Mouse (Mus musculus) spleen, adult 18-20 months (tissue): ENCODE data around the gene Cpxm2.

Source experiments
- DNase-seq, 2 experiments: peaks; one replicate each; pipeline ENCODE4 v3.0.0; 2022; ENCODE audit warnings: mixed read lengths in 2 of 2

Gene Cpxm2

DNA sequence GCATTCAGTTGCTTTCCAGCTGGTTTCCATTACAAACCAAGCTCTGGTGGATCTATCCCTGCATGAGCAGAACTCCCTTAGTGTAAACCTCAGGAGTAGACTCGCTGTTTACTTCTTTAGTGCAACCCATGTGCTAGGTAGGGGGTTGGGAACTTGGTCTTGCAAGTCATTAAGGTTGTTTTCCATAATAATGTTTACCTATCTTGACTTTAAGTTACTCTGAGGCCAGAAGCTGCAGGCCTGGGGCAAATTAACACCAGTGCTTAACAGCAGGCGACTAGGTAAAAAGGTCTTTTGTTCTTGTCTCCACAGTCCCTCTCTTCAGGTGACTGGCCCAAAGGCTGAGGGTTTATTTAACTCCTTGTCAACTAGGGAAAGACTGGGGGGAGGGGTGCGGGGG lies 139.3 kb downstream of the Cpxm2 start:
- no peak for DNase-seq

DNA sequence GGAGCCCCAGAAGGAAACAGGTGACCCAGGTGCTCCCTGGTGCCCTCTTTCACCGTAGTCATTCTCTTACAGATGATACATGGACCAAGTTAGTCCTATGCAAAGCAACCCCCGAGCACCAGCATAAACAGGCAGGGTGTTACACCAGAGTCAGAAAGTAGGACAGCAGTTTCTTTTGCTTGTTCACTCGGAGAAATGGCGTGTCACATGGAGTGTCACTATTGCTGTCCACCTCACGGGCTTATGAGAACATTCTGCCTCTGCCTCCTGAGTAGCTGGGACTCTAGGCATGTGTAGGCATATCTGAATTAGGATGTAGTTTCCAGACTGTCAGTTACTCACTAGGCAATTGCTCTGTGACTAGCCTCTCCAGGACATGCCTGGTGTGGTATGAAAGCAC lies 140.6 kb downstream of the Cpxm2 start:
- no peak for DNase-seq

DNA sequence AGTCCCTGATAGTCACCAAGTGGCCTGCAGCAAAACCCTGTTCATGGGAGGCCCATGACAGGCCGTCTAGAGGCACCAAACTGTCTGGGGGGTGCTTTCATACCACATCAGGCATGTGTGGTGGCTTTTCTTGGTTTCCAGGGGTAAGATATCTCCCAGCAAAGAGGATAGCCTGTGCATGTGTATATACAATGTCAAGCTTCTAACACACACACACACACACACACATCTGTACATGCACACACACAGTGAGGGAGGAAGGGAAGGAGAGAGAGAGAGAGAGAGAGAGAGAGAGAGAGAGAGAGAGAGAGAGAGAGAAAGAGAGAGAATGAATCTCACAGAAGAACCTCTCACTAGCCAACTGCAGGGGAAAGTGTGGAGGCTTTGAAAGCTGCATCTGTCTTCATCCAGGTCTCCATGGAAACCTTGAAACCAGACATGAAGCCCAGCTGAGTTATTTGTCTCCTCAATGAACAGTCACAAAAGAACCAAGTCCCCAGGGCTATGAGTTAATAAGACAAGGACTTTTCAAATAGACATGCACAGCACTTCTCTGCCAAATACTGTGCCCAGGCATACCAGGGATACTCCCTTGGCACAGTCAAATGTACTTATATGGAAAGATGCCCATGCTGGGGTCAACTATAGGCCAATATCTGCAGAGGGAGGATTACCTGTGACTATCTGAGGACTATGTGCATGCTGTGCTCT lies 141.4 kb downstream of the Cpxm2 start:
- DNase-seq, result no peak

DNA sequence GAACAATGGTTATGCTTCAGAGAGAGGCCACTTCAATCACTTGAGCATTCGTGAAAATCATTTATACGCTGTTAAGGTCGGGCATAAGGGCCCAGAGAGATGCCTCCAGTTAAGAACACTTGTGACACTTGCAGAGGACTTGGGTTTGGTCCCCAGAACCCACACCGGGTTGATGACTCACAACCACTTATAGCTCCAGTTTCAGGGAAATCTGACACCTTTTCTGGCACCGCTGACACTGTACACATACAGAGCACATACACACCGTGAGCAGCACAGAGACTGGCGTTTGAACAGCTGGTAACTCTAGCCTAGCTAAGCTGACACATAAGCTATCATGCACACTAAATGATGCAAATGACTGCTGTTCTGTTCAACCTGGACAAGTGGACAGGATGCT lies 145.5 kb downstream of the Cpxm2 start:
- DNase-seq, result no peak

DNA sequence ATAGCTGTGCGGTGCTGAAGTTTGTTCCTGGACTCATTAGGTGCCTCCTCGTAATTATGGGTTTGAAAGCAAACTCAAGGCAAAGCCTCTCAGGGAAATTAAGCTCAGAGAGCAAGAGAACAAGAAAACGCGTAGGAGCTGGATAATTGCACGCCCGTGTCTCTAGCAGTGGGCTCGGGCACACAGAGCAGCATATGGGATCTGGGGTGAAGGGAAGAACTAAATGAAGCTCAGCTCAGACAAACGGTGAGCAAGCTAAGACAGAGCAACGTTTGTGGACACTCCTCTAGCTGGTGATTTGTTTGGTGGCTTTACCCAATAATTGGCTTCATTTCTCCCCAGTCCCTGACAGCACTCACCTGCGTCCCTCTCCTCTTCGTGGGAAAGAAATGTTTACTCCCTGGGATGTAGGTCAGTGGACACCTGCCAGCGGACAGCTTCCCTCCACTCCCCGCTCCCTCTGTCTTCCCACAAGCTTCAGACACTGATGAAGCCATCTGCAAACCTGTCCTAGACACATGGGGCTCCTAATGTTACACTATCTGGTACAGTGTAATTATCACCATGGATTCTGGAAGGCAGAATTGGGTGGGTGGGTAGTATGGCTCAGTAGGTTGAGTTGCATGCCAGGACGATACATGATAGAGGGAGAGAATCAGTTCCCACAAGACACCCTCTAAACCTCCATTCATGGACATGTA lies 148.4 kb downstream of the Cpxm2 start:
- DNase-seq, result no peak

DNA sequence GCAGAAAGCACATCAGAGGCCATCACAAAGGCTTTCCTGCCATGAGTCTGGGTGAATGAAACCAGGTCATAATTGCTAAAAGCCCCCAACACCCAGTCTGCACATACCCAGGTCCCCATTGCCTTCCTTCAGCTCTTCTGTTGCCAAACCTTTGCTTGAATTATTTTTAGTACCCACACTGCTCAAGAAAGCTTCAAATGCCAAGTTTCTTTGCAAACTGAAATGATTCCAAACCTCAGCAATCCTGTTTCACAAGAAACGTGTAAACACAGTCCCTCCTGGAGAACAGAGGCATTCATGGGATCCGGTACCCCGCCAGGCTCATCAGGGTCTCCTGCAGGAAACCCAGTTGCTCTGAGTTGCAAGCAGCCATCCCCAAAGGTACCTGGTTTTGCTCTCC lies 161.7 kb downstream of the Cpxm2 start:
- no peak for DNase-seq

DNA sequence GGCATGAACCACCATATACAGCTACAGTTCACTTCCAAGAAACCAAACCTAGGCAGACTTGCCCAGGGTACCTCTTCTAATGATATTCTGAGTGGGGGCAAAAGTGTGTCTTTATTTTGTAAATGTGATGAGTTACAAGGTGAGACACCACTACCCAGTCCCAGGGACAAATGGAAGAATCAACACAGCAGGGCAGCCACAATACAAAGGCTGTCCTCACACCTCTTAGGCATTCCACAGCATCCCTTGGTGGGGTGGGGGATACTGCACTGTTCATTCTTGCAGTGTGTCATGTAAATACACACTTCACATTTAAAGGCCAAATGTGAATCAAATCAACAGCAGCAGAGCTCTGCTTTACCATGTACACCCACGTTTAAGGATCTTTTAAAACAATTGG lies 162.3 kb downstream of the Cpxm2 start:
- DNase-seq, result no peak

DNA sequence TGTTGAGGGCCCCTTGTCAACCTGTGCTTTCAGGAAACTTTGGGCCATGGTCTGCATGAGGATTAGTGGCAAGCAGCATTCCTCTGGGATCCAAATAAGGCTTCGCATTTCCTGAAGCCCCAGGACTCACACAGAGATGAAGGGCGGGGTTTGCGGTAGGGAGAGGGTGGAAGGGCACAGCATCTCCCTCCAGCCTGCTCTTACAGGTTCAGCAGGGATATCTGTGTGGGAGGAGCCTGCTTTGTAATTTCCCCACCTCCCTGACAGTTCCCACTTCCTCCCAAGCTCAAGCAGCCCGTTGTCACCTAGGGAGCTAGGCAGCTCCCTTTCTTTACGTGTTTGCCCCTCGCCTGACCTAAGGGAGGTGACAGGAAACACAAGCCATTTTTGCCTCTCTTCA lies 165.5 kb downstream of the Cpxm2 start:
- no peak for DNase-seq
